Mouse (Mus musculus) left cerebral cortex, adult 8-10 months (tissue): ENCODE data around the gene Gcn1l1. TPM values are rescaled to one million over a fixed set of nuclear protein-coding genes. Genes with fewer than 3 reads are reported as not detected.
"Not testable (repeated sequence)": the region's sequence is repeated elsewhere in the genome, so short reads cannot be mapped to it uniquely, and the experiment has no call there.

Experiments
- DNase-seq, 2 experiments: peaks; one replicate each; pipeline ENCODE4 v3.0.0; 2022; ENCODE audit warnings: low spot score in 2 of 2
- total RNA-seq, 4 experiments: library from RNA; stranded (reverse); gene quantifications; 2 replicates each; pipeline ENCODE4 v1.2.4; 2022

Gcn1l1 gene
- total RNA-seq: 10 to 100 TPM; 60.7 to 71.6 (median 61.4) TPM

DNA sequence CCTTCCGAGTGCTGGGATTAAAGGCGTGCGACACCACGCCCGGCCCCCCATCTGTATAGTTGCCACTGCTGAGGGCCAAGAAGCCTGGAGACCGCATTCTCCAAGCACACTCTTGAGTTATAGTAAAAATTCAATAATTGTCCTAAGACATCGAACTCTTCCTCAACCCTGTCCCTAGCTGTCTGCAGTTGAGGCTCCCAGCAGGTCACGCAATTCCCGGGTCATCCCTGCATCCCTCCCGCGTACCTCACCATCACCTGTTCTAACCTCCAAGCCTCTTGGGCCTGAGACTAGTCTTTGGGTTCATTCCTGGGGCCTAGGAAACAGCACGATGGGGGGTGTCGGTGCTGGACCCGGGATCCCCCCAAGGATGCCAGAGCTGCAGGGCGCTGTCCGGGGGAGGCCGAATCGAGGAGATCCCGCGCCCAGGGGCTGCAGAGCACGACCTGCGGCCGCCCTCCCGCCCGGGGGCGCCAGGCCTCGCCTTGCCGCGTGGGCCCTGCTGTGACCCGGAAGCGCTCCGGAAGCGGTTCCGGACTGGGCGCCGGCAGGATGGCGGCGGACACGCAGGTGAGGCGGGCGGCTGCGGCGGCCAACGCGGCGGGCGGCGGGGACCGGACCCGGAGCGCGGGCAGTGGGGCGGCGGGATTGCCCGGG, at the start of gene Gcn1l1:
Gene Gcn1l1 (plus strand): TSS at position 518 of the 657 bp plus-strand sequence.
- peak; percentile 57 to 62 for DNase-seq

DNA sequence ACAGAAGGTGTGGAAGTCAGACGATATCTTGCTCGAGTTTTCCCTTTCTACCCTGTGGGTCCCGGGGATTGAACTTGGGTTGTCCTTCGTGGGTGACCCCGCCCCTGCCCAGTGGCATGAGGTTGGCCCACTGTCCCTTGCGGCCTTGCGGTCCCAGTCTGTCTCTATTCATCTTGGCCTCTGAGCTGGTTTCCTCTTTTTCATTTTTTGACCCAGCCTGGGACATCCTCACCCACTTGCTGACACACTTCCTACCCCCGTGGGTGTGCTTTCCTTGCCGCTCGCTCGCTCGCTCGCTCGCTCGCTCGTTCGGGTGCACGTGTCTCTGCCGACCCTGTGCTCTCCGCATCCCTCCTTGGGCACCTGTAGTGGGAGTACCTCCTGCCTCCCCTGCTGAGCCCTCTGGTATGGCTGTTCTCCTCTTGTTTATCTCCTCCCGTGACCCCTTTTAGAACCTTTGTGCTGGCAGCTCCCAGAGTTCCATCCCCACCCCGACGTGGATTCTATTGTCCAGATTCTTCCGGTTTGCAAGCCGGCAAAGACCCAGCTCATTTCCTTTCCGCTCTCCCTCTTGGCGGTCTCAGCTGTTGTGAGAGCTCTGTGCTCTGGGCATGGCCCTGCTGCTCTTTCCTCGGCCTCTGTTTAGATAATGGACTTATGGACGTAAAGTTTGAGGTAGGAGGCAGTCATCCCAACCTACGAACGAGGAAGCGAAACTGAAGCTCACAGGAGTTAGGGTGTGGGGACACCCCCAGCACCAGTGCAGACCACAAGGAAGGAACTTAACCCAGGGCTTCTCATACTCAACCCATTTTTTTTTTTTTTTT, 48.8 kb upstream of the Gcn1l1 start:
- DNase-seq: no peak

DNA sequence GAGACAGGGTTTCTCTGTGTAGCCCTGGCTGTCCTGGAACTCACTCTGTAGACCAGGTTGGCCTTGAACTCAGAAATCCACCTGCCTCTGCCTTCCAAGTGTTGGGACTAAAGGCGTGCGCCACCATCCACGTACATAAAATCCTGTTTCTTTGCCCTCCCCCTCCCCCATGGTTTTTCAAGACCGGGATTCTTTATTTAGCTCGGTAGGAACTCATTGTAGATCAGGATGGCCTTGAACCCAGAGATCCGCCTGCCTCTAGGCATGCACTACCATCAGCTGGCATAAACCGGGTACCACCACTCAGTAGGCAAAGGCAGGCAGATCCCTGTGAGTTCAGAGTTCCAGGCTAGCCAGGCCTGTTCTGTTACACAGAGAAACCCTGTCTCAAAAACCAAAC, 48.1 kb upstream of the Gcn1l1 start:
- DNase-seq: no peak

DNA sequence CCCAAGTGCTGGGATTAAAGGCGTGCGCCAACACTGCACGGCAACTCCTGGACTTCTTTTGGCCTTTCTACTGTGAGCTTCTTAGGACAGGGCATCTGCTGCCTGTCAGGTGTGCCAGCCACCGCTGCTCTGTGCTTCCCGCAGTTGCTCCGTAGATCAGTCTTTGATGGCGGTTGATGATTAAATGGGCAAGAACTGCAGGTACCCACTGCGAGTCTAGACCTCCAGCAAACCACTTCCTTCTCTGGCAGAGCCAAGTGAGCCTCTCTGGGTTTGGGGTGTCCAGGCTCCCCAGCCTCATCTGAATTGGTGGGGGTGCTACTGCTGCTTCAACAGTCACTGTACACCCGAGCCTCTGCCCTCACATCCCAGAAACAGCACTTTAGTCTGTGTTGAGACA, 47.6 kb upstream of the Gcn1l1 start:
- no peak for DNase-seq

- not testable (repeated sequence) for DNase-seq
These were observed 46.8 kb upstream of the Gcn1l1 start for GRCm38 (mm10) chr5:115518214-115518613.

DNA sequence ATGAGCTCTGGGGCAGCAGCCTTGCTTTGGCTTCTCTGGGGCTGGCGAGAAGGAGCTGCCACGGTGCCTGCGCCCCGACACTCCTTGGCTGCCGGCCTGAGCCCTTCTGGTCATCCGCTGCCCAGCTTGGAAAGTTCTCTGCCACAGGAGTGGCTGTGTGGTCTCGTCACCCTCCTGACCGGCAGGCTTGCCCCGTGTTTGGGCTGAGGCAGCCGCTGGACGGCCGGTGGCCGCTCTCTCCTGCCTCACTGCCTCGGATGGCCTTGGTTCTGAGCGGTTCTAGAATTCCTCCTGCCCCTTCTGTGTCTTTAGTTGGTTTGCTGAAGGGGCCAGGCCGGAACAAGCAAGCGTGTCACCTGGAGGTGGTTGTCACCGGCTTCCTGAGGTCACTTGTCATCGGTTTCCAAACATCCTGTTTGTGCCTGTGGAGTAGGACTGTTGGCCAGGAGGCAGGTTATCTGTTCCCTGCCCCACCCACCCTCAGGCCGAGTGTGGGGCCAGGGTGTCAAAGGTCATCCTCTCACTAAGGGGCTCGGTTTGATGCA, 44.7 kb upstream of the Gcn1l1 start:
- no peak for DNase-seq

- no peak for DNase-seq
These were observed 43.2 kb upstream of the Gcn1l1 start for GRCm38 (mm10) chr5:115521553-115522461.

DNA sequence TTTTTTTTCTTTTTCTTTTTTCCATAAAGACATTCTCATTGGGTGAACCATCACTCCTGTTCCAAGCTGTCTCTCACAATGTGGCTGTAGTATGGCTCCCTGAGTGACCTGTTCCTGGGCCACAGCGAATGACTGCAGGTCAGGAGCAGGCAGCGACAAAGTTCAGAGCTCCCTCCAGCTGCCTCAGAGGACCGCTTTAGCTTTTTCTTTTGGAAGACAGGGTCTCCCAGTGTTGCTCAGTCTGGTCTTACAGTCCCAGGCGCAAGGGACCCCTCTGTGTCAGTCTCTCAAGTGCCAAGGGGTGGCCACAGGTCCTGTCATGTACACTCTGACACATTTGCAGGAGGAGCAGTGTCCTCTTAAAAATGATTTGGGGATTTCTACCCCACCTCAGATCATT, 42.5 kb upstream of the Gcn1l1 start:
- no peak for DNase-seq

DNA sequence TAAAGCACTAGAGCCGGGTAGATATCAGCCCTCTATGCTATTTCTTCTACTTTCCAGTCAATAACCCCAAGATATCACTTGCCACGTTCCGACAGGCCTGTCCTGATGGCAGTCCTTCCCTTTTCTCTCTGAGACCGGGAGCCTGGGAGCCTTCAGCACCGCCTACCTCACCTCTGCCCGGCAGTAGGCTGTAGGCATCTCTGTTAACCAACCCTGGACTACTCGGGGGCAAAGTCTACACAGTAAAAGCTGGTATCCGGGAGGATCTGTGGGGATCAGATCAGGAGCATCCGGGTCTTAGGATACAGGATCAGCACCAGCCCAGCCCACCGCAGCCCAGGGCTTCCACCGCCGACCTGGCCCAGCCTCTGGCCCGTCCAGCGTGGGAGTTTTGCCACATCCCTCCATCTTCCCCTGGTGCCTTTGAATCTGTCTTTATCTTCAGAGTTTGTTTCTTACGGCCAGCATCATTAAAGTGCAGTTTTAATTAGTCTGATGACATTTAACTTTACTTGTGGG, 42.0 kb upstream of the Gcn1l1 start:
- DNase-seq: no peak

DNA sequence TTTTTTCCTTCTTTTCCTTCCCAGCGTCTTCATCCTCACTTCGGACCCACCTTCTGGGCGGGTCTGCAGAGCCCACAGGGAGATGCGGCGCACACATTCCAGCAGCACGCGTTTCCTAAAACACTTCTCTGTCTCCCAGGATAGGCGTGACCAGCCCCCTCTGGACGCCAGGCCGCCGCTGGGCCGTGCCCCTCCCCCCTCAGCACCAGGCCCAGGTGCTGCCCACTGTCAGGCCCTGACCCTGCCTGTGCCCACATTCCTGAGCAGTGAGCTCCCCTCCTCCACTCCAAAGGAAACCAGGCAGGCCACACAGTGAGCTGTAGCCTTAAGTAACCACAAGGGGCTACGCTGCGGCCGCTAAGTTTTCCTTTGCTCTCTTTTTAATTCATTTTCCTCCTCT, 41.1 kb upstream of the Gcn1l1 start:
- no peak for DNase-seq

DNA sequence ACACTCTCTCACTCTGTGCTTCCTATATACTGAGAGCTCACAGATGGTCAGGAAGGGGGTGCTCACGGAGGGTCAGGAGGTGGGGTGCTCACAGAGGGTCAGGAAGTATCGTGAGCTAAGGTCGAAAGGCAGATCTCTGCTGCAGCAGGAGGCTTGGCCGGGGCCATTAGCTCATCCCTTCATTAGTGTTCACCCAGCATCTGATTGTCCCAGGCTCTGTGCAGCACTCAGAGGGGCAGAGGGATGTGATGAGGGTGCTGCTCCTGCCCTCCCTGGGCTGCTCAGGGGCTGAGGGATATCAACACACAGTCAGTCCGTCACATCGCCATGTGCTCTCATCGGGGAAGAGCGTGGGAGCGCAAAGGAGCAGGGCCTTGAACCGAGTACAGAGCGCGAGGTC, 40.6 kb upstream of the Gcn1l1 start:
- DNase-seq: no peak

- DNase-seq: no peak
These were observed 39.6 kb upstream of the Gcn1l1 start for GRCm38 (mm10) chr5:115525416-115525815.

DNA sequence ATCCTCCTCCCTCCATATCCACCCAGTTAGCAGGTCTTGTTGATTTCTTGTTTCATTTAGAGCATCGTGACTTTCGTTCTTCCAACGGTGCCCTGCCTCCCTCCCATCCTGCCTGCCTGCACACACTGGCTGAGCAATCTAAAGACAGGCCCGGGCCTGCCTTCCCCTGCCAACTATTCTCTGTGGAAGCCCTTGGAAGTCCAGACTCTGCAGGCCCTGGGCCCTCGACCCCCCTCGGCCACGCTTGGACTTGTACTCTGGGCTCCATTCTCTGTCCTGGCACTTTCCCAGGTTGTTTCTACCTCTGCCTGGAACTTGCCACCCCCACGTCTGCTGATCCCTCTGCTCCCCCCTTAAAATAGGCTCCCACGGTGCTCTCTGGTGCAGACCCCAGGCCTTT, 39.1 kb upstream of the Gcn1l1 start:
- no peak for DNase-seq

DNA sequence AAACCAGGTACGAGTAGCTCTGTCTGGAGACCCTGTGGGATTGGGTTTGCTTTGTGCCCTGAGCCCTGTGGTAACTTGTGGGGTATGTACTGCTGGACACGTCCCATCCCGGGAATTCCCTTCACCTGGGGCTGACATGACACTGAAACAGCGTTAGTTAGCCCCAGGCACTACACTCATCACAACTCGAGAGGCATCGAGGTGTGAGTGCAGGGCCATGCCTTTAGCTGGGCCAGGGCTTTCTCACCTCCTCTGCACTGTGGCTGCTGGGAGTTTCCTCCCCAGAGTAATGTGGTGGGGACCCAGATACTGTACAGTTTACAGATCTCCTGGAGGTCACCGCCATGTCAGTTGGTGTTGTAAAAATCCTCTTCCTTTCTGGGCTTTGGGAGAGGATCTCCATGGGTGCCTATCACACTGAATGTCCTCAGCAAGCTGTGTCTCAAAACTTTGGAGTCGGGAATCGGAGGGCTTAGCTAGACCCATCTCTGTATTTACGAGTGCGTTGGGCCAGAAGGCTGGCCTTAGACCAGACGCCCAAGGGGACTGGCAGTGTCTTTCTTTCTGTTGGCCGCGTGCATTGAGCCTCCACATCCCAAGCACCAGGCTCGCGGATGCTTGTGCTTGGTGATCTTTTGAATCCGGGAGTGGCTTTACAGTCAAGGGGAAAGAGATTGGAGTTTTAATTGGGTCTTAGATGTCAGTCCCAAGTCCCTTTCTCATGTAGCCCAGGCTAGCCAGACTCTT, 38.4 kb upstream of the Gcn1l1 start:
- DNase-seq: no peak

DNA sequence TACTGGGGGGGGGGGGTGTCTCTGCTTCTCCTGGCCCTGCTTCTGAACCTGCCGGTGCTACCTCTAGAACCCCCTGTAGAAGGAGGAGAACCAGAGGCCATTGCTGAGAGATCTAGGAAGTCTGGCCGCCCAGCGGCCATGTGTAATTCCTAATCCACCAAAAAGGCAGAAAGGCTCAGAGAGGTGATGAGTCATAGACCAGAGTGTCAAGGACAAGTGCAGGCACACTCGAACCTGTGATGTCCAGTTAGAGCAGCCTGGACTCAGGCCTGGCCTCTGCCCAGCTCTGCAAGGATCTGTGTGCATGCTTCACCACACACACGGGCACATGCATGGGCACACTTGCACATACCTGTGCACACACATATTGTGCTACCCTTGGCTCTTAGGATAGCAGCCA, 36.9 kb upstream of the Gcn1l1 start:
- DNase-seq: no peak

GRCm38 (mm10) chr5:115529364-115529741, 35.7 kb upstream of the Gcn1l1 start:
- no peak for DNase-seq

DNA sequence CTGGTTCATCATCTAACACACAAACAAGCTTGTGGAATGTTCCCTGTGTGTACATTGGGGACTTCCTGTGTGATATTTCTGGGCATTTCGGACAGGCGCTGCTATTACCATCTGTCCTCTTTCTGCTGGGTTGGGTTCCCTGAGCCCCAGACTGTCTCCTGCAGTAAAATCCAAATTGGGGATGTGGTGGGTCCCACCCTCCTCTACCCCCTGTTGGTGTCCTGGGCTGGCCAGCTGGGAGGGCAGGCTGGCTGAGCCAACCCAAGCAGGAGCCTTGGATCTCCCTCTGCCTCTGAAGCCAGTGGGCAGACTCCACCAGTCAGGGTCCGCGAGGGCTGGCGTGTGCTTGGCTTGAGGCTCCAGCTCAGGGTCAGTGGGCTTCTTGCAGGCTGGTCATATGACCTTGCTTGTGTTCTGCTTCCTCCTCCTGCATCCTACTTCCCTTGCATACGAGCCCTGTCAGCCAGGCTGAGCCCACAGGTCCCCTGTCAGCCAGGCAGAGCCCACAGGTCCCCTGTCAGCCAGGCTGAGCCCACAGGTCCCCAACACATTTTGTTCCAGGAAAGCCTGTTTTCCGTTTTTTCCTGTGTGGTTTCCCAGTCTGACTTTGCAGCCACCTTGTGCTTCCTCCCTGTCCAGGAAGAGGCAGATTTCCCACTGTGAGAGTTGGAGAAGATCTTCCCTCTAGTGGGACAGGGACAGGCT, 35.2 kb upstream of the Gcn1l1 start:
- DNase-seq: no peak

DNA sequence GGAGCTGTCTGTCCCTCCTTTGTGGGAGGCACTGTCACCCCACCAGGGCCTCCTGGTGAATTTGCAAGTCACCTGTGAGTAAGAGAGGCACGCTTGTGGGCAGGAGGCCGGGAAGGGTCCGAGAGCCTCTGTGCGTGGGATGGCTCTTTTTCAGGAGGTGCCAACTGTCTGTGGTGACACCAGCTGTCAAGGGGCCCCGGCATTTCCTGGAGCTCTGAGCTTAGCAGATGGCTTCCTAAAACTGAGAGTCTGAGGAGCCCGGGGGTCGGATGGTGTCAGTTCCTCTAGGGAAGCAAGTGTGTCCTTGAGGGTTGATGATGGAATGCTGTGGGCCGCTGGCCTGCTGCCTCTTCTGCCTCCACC, 34.6 kb upstream of the Gcn1l1 start:
- no peak for DNase-seq

DNA sequence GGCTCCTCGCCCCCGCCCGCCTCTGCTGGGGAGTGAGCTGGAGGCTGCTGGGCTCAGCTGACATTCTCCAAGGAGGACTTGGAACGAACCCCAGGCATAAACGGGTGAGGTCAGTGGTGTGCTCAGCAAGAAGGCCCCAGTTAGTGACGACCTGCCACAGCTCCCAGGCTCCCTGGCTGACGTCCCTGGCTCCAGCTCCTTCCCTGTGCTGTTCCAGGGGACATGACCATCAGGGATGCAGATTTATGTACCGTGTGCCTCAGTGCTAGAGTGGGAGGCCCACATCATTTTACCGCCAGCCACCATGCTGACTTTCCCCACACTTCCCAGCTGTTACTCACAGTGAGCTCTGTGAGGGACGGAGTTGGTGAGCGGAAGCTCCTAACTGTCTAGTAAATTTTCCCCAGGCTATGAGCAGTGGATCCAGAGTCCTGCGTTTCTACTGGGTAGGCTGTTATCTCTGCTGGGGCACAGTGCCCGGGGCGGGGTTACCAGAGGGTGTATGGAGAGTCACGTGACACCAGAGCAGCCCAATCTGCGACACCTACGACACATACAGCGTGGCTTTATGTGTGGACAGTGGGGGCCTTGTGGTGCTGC, 33.3 kb upstream of the Gcn1l1 start:
- peak in 1 of 2 experiments; percentile 64 for DNase-seq

DNA sequence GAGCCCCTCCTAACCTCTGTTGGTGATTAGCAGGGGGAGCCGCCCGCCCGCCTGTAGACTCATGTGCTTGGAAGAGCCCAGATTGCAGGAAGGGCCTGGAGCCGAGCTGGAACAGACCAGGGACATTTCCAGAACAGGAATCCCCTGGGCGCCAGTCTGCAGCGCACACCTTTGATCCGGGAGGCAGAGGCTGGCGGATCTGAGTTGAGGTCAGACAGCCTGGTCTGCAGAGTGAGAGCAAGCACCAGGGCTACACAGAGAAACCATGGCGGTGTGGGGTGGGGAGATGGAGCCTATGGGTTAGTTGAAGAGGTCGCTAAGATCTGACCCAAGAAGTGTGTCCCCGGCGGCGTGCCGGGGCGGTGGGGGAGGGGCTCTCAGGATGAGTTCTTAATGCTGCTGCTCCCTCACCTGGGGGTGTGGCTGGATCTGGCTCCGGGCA, 30.7 kb upstream of the Gcn1l1 start:
- no peak for DNase-seq
